Mouse (Mus musculus): ENCODE measurements around the gene Crygn.

Gene Crygn

DNA sequence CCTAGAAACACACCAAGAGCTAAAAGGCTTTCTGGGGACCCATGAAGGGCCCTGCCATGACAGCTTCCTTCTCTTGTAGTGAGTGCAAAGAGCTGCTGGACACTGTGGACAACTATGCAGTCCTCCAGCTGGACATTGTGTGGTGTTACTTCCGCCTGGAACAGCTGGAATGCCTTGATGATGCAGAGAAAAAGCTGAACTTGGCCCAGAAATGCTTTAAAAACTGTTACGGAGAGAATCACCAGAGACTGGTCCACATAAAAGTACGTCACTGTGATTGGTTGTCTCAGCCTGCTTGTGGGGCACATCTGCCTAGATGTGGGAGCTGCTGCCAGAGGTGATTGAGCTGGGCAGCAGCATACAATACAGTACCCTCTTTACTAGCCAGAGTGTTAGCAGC lies 56.5 kb downstream of the Crygn start:
- no peak for DNase-seq

Measured in kidney, adult 18-20 months (tissue).